Mouse (Mus musculus) c-Kit-positive CD71-positive TER-119-negative erythroid progenitor cells, embryonic 14.5 days (primary cell): Measurements from ENCODE around the gene Qtrt2.

ENCODE experiments used
- DNase-seq: peaks from one replicate; pipeline ENCODE4 v3.0.0-alpha.2; 2013; ENCODE audit warnings: low read depth

The Qtrt2 gene

DNA sequence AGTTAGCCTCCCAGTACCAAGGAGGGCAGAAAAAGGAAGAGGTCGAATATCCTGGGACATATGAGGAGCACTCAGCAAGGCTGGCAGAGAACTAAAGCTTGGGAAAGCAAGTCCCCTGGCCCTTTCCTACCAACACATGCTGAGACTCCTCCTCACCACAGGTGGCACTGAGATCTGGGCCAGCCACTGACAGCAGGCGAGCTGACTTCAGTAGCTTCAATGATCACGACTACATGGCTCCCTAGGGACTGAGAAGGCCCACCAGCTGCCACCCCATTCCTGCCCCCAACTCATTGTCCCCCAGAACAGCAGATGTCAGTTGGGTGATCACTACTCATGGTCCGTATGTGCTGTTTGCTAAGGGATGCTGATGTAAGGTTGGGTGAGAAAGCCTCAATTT, 112.0 kb downstream of the Qtrt2 start:
- DNase-seq: no peak
